Mouse (Mus musculus): ENCODE results near the gene Smtnl2. TPM values are rescaled to one million over a fixed set of nuclear protein-coding genes. Genes with fewer than 3 reads are reported as not detected.
A peak's percentile ranks its signal among the peaks of the same experiment; 100 is the strongest.

The Smtnl2 gene
- total RNA-seq (2014; rRNA removed) (9.7 and 10.4 TPM in 2 replicates), polyA plus RNA-seq (2015; fragmentation: Nextera tagmentation; extraction: Ambion mirVana) (8.4 and 10.2 TPM in 2 replicates)

DNA sequence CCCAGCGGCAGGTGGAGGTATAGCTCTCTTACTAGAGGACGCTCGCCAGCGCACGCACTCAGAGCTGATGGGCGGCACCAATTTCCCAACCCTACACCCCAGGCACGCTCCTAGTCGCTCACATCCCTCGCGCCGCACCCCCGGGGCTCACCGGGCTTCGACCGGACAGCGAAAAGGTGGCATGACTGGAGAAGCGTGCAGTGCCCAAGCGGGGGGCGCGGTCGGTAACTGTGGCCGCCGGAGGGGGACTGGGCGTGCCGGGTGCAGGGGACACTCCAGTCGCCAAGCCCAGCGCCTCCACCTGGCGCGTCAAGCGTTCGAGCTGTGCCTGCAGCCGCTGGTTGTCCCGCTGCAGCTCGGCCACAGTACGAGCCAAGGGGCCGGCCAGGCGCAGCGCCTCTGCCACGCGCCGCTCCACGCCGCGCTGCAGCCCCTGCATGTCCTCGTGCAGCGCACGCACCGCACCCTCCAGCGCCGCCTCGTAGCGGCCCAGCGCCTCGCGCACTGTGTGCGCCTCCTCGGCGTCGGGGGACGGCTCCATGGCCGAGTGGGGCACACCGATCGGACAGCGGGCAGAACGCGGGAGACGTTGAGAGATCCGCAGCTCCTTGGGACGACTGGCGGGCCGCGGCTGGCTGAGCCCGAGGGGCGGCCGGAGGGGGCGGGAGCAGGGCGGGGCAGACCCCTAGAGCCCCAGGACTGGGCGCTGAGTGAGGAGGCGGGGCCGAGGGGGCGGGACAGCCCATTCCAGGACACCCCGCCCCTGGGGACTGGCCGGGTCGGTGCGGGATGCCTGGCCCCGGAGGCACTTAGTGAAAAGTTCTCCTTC, at the start of gene Smtnl2:
Gene Smtnl2 (minus strand): TSS at position 621 of the 829 bp plus-strand sequence.
- Histone ChIP-seq H3K9ac (peak within 1 kb of the TSS; percentile 49), H3K27ac (ENCODE audit: low read depth, low read length) (no peak within 1 kb of the TSS), H3K4me3 (ENCODE audit: low read depth, low read length) (peak within 1 kb of the TSS; percentile 45), H3K9me3 (ENCODE audit: low read length) (no peaks in the 10 kb centered on the region), H3K4me2 (ENCODE audit: low read depth) (peak within 1 kb of the TSS; percentile 85), H3K36me3 (ENCODE audit: insufficient read depth) (no peaks in the 10 kb centered on the region), H3K4me1 (ENCODE audit: insufficient read depth) (no peaks in the 10 kb centered on the region), H3K27me3 (ENCODE audit: insufficient read depth, low read length) (no peaks in the 10 kb centered on the region)
- TF ChIP-seq CTCF (IDR thresholded peaks at IDR 0.05; ENCODE audit: low read depth), result no peak; the same call in 1 of the 2 replicates
- ATAC-seq (peak; percentile 86), DNase-seq (peak; percentile 74)
- WGBS, result 2% methylated on average over 84 of the region's 86 CpGs

DNA sequence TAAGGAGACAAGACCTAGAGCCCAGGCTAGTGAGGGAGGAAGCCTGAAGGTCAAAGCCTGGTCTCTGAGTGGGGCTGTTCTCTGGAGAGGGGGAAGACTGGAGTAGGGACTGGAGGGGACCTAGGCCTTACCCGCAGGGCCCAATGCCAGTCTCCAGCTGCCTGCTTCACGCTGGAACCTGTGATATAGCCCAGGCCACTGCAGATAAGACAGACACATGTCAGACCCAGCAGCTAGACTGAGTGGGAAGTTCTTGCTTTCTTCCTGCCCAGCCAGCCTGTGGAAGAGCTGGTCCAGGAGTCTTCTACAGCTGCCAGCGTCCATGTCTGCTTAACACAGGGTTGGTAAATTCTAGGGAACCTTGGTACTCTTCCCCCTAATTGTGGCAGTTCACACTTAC, 47.0 kb upstream of the Smtnl2 start:
- no peak for TF ChIP-seq CTCF (IDR thresholded peaks at IDR 0.05; ENCODE audit: low read depth)
- H3K4me3 ChIP-seq (ENCODE audit: low read depth, low read length), result no peak overlapping the region
- H3K4me2 ChIP-seq (ENCODE audit: low read depth), result no peak overlapping the region
- H3K27ac ChIP-seq (ENCODE audit: low read depth, low read length), result no peak overlapping the region; the same call in 1 of the 2 replicates
- ATAC-seq (no peak), DNase-seq (no peak)
- WGBS, result 88% methylated on average over 3 of the region's 3 CpGs
- no peaks in the 10 kb centered on the region for H3K4me1 ChIP-seq (ENCODE audit: insufficient read depth)
- no peaks in the 10 kb centered on the region for H3K27me3 ChIP-seq (ENCODE audit: insufficient read depth, low read length)
- H3K36me3 ChIP-seq (ENCODE audit: insufficient read depth), result peaks cover 47% of the 10 kb centered on the region
- no peaks in the 10 kb centered on the region for H3K9me3 ChIP-seq (ENCODE audit: low read length)
- no peak overlapping the region for H3K9ac ChIP-seq

DNA sequence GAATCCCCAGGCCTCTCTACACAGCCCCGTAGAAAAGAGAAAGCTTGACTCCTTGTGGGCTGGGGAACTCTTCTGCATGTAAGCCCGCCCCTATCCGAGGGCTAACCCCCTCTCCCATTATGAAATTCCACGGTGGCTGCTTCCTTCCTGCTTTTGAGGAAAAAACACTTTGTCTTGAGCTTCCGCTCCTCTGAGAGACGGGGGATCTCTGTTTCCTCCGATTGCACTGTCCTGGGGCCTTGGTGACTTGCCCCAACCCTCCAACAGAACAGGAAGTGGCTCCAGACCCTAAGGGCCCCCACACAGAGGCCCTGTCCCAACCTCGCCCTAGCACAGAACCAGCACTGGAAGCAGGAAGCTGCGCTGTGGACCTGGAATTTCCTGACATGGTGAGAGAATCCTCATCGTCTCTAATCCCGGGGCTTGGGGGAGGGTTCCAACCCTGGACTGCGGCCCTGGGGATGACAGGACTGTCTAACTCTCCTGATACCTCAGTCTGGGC, 46.5 kb upstream of the Smtnl2 start:
- Histone ChIP-seq H3K4me1 (ENCODE audit: insufficient read depth) (no peaks in the 10 kb centered on the region), H3K36me3 (ENCODE audit: insufficient read depth) (peaks cover 47% of the 10 kb centered on the region), H3K9me3 (ENCODE audit: low read length) (no peaks in the 10 kb centered on the region), H3K4me2 (ENCODE audit: low read depth) (no peak overlapping the region), H3K9ac (no peak overlapping the region), H3K27me3 (ENCODE audit: insufficient read depth, low read length) (no peaks in the 10 kb centered on the region), H3K4me3 (ENCODE audit: low read depth, low read length) (no peak overlapping the region), H3K27ac (ENCODE audit: low read depth, low read length) (no peak overlapping the region; the same call in 1 of the 2 replicates)
- no peak for DNase-seq
- WGBS, result 75% methylated on average over 12 of the region's 12 CpGs
- no peak for TF ChIP-seq CTCF (IDR thresholded peaks at IDR 0.05; ENCODE audit: low read depth)
- ATAC-seq, result no peak

DNA sequence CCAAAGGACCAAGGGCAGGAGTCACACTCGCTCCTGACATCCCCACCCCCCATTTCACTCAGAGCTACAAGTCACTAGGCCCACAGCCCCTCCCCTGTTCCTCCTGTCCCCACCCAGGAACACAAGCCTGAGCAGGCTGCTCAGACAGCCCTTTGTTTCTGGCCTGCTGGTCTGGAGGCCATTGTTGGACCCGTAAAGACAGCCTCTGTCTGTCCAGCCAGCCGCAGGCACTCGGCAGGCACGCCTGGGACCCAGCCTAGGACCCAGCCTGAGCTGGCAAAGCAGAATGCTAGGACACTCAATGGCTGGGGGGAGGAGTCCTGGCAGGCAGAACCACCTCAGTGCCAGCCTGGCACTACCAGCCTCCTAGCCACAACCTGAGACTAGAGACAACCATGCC, 44.2 kb upstream of the Smtnl2 start:
- Histone ChIP-seq H3K4me3 (ENCODE audit: low read depth, low read length) (no peak overlapping the region), H3K9ac (no peak overlapping the region), H3K27me3 (ENCODE audit: insufficient read depth, low read length) (no peaks in the 10 kb centered on the region), H3K27ac (ENCODE audit: low read depth, low read length) (no peak overlapping the region), H3K9me3 (ENCODE audit: low read length) (no peaks in the 10 kb centered on the region), H3K4me1 (ENCODE audit: insufficient read depth) (no peaks in the 10 kb centered on the region), H3K4me2 (ENCODE audit: low read depth) (no peak overlapping the region), H3K36me3 (ENCODE audit: insufficient read depth) (peaks cover 61% of the 10 kb centered on the region)
- 18% methylated on average over 5 of the region's 5 CpGs for WGBS
- no peak for TF ChIP-seq CTCF (IDR thresholded peaks at IDR 0.05; ENCODE audit: low read depth)
- ATAC-seq (peak; percentile 68), DNase-seq (no peak)

DNA sequence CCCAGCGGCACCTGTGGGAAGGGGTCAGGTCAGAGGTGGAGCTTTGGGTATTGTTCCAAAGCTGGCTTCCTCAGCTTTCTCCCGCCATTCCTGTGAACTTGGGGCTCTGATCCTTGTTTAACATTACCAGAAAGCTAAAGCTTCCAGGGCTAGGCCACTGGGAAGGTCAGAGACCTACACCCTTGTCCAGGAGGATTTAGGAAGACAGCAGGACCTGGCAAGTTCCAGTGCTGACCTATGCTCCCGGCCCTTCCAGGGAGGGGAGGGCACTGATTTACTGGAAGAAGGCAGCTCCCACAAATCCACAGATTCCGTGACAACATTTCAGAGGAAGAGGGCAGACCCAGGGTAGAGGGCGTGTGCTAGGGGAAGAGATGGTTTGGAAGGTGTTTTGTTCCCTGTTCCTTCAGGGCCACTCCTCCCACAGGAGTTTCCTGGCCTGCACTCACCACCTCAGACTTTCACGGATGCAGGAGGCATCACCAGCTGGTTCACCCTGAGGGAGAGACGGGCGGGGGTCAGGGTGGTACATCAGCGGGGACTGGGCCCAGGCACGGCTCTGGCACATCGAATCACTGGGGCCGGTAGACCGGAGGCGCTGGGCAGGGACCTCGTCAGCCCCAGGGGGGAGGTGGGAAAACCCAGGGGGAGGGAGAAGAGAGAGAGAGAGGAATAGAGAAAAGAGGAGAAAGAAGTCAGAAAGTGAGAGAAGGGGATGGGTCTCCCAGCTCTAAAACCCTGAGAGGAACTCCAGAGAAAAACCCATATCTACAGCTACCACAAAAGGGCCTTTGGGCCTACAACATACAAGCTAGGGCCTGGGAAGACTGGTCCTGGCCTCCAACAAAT, 41.8 kb upstream of the Smtnl2 start:
- H3K4me3 ChIP-seq (ENCODE audit: low read depth, low read length), result no peak overlapping the region
- ATAC-seq, result no peak
- H3K4me2 ChIP-seq (ENCODE audit: low read depth), result no peak overlapping the region
- DNase-seq, result no peak
- no peak overlapping the region for H3K9ac ChIP-seq
- no peak for TF ChIP-seq CTCF (IDR thresholded peaks at IDR 0.05; ENCODE audit: low read depth)
- H3K27ac ChIP-seq (ENCODE audit: low read depth, low read length), result no peak overlapping the region
- WGBS, result 70% methylated on average over 15 of the region's 15 CpGs
- peaks cover 76% of the 10 kb centered on the region for H3K36me3 ChIP-seq (ENCODE audit: insufficient read depth)
- H3K9me3 ChIP-seq (ENCODE audit: low read length), result no peaks in the 10 kb centered on the region
- no peaks in the 10 kb centered on the region for H3K27me3 ChIP-seq (ENCODE audit: insufficient read depth, low read length)
- no peaks in the 10 kb centered on the region for H3K4me1 ChIP-seq (ENCODE audit: insufficient read depth)

DNA sequence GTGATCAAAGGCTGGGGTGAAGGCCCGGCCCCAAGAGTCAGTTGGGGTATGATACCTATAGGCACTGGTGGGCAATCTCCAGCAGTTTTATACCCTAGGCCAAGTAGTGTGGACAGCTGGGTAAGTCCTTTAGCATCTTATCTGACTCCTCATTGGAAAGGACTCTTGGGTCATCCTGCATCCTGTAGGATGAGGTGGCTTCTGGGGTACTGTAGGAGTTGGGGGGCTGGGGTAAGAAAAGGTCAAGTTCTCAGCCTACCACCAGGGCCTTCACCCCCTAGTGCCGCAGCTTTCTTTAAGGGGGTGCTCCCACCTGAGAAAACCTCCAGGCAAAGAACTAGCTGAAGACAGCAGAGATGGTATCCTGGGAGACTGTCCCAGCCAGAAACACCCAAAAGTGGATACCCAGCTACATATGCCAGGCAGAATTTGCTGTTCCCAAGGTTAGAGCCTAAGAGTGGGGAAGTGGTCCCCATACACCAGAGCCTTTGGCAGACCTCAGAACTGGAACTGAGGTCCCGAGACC, 40.7 kb upstream of the Smtnl2 start:
- H3K27ac ChIP-seq (ENCODE audit: low read depth, low read length), result no peak overlapping the region
- ATAC-seq (no peak), DNase-seq (no peak)
- no peak for TF ChIP-seq CTCF (IDR thresholded peaks at IDR 0.05; ENCODE audit: low read depth)
- H3K9ac ChIP-seq, result no peak overlapping the region
- H3K4me2 ChIP-seq (ENCODE audit: low read depth), result no peak overlapping the region
- H3K4me1 ChIP-seq (ENCODE audit: insufficient read depth), result no peaks in the 10 kb centered on the region
- H3K4me3 ChIP-seq (ENCODE audit: low read depth, low read length), result no peak overlapping the region
- H3K9me3 ChIP-seq (ENCODE audit: low read length), result no peaks in the 10 kb centered on the region
- no peaks in the 10 kb centered on the region for H3K27me3 ChIP-seq (ENCODE audit: insufficient read depth, low read length)
- H3K36me3 ChIP-seq (ENCODE audit: insufficient read depth), result peaks cover 81% of the 10 kb centered on the region
- WGBS, result 87% methylated on average over 3 of the region's 3 CpGs

Data from forebrain, postnatal 0 days (tissue).